Mouse (Mus musculus): ENCODE data around the gene Eci1. TPM values are rescaled to one million over a fixed set of nuclear protein-coding genes. Genes with fewer than 3 reads are reported as not detected.

Eci1 gene
- polyA plus RNA-seq (2014; fragmentation: Illumina TruSeq; extraction: RNeasy Lipid Tissue Mini Kit (QIAGEN cat#74804); ENCODE audit: low read depth, low replicate concordance), result 445 TPM

DNA sequence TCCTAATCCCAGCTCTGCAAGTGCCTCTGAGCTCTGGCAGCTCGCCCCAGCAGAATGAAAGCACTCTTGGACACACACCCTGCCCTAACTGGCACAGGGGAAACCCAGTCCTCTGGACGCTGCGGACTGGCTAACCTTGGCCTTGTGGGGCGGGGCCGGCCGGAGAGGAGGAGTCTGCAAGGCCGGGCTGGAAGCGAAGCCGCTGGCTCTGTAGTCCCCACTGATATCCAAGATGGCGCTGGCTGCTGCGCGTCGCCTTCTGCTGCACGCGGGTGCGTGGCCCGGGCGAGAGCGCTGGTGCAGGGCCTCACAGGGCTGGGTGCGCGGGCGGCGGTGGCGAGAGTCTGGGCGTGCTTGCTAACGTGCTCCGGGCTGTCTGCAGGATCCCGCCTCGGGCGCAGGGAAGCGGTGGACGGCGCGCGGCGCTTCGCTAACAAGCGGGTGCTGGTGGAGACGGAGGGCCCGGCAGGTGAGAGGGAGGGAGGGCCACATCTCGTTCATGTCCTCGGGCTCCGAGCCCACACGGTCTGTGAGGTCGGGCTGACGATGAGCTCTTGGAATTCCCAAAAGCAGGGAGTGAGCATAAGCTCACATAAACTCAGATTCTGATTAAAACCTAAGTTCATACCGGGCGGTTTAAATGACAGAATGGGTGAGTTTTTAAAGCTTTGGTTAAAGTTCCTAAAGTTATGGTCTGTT is at the start of gene Eci1:
TSS of gene Eci1 (plus strand) at position 171 of the 699 bp plus-strand sequence.

DNA sequence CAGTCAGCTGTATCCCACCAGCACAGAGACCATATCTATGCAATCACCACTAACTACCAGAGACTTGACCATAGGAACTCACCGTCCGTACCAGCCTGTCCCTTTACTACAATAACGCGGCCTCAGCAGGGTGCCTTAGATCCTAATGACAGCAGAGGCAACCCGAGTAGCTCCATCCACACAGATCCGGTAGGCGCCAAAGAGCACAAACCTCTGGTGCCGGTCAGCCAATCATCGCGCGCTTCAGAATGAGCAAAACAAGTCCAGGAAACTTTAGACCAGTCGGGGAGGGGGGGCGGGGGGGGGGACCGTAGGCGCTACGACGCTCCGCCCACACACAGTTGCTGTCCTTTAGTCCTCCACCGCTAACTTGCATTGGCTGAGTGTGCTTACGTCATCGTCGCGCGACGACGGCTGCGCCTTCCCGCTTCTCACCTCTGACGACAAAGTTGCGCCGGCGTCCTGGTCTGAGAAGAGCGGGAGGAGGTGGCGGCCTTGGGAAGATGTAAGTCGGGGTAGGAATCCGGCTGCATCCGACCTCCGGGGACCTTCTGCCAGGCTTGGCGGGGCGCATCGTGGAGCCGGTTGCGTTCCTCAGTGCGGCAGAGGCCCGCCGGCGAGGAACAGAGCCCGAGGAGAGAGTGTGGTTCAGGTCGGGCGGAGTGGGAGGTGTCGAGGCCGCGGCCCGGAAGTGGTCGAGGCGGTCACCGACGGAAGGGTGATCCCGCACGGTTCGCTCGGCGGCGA is 12.0 kb upstream of the Eci1 start, which contains the start of gene Rnps1:
TSS of gene Rnps1 (plus strand) at position 336 of the 747 bp plus-strand sequence.

GRCm38 (mm10) chr17:24442632-24443155 is 16.3 kb downstream of the Eci1 start, which contains the start of gene Dnase1l2:
Dnase1l2 (minus strand) TSS chr17:24443105.

DNA sequence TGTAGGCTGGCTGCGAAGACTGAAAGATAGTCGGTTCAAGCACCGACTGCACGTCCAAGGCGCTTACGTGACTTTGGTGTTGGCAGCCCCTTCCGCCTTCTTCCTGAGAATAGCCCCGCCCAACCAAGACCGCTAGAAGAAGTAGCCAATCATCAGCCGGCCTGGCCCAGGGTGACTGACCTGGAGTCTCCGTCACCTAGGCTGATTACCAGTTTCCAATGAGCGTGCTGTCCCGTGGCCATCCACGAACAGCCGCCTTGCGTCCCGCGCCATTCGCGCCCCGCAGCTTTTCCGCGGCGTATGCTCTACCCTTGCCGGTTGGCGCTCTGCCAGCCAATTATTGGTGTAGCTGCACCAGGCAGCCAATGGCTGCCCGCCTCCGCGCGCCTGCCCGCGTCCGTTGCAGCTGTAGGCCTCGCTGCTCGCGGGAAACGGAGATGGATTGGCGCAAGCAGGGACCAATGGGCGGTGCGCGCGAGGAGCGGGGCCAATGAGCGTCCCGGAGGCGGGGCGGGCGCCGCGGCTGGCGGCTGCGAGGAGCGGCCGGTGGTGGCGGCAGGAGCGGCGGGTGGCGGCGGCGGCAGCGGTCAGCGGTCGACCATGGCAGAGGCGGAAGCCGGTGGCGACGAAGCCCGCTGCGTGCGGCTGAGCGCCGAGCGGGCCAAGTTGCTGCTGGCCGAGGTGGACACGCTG is 43.6 kb downstream of the Eci1 start, which contains the start of the genes E4f1 and Pgp:
TSS of gene E4f1 (minus strand) at position 404 of the 693 bp plus-strand sequence.
TSS of gene Pgp (plus strand) at position 483 of the 693 bp plus-strand sequence.

GRCm38 (mm10) chr17:24473612-24474275 is 47.3 kb downstream of the Eci1 start, which contains the start of gene Bricd5:
Bricd5 (plus strand) TSS chr17:24473884.

DNA sequence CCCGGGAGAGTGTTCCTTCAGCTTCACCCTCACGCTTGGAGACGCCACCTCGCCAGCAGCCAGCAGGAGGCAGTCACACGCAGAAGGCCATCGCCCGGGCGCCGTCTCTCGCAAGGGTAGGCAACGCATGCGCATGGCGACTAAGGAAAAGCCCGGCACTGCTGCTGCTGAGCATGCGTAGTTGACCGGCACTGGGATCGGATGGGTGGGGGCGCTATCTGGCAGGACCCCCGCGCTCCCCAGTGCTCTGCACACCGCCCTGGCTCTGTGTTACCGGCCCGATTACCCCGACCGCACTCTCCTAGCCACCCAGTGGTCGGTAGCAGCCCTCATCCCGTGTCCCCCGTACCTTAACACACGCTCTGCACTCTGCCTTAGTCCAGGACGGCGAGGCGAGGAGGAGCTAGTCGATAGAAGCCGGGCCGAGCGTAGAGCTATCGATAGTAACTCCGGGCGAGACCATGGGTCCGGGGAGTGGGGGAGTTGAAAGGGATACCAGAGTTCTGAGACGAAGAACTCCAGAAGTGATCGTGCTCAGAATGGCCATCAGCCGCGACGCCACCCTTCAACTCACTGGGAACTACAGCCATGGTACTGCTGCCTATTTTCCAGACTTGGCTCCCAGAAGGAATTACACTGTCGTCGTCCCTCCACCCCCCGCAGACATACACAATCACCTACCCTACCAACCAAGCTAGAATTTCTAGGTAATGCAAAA is 52.4 kb downstream of the Eci1 start, which contains the start of gene Mlst8:
TSS of gene Mlst8 (minus strand) at position 416 of the 718 bp plus-strand sequence.

DNA sequence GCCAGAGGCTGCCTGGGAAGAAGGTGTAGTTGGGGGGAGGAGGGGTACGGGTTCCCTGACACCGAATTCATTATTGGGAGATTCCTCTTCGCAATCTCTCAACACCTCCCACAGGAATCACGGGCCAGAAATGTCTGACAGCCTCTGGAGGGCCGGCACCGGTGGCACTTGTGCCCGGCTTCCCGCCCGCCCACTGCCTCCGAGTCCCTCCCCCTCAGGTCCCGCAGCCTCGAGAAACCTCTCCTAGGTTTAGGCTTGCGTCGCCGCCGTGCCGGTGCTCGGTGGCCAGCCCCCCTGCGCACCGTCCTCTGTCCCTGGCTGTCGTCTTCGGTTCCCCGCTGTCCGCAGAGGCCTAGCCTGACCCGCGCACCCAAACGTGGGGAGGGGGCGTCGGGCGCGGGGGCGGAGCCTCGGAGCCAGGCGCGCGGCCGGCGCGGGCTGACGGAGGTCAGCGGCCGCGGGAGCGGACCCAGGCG is 61.8 kb downstream of the Eci1 start, which contains the start of gene Caskin1:
TSS of gene Caskin1 (plus strand) at position 416 of the 476 bp plus-strand sequence.

Other genes with a start within 250 kb of the Eci1 start
- gene Tbc1d24, start 221.1 kb upstream of the Eci1 start, polyA plus RNA-seq (2014; fragmentation: Illumina TruSeq; extraction: RNeasy Lipid Tissue Mini Kit (QIAGEN cat#74804); ENCODE audit: low read depth, low replicate concordance), result 10.7 TPM
- 1.2 TPM for gene Ntn3, start 217.1 kb upstream of the Eci1 start, polyA plus RNA-seq (2014; fragmentation: Illumina TruSeq; extraction: RNeasy Lipid Tissue Mini Kit (QIAGEN cat#74804); ENCODE audit: low read depth, low replicate concordance)
- gene Tedc2, start 205.8 kb upstream of the Eci1 start, polyA plus RNA-seq (2014; fragmentation: Illumina TruSeq; extraction: RNeasy Lipid Tissue Mini Kit (QIAGEN cat#74804); ENCODE audit: low read depth, low replicate concordance), result 2.4 TPM
- 0.45 TPM for gene Ccnf, start 175.2 kb upstream of the Eci1 start, polyA plus RNA-seq (2014; fragmentation: Illumina TruSeq; extraction: RNeasy Lipid Tissue Mini Kit (QIAGEN cat#74804); ENCODE audit: low read depth, low replicate concordance)
- gene Abca17, start 75.6 kb upstream of the Eci1 start, polyA plus RNA-seq (2014; fragmentation: Illumina TruSeq; extraction: RNeasy Lipid Tissue Mini Kit (QIAGEN cat#74804); ENCODE audit: low read depth, low replicate concordance), result not detected
- gene Abca3, start 74.7 kb upstream of the Eci1 start, polyA plus RNA-seq (2014; fragmentation: Illumina TruSeq; extraction: RNeasy Lipid Tissue Mini Kit (QIAGEN cat#74804); ENCODE audit: low read depth, low replicate concordance), result 11.2 TPM
- gene Rnps1, start 12.1 kb upstream of the Eci1 start, polyA plus RNA-seq (2014; fragmentation: Illumina TruSeq; extraction: RNeasy Lipid Tissue Mini Kit (QIAGEN cat#74804); ENCODE audit: low read depth, low replicate concordance), result 82.4 TPM
- 3.4 TPM for gene Dnase1l2, start 16.5 kb downstream of the Eci1 start, polyA plus RNA-seq (2014; fragmentation: Illumina TruSeq; extraction: RNeasy Lipid Tissue Mini Kit (QIAGEN cat#74804); ENCODE audit: low read depth, low replicate concordance)
- 21.5 TPM for gene E4f1, start 43.7 kb downstream of the Eci1 start, polyA plus RNA-seq (2014; fragmentation: Illumina TruSeq; extraction: RNeasy Lipid Tissue Mini Kit (QIAGEN cat#74804); ENCODE audit: low read depth, low replicate concordance)
- gene Pgp, start 43.8 kb downstream of the Eci1 start, polyA plus RNA-seq (2014; fragmentation: Illumina TruSeq; extraction: RNeasy Lipid Tissue Mini Kit (QIAGEN cat#74804); ENCODE audit: low read depth, low replicate concordance), result 36.4 TPM
- not detected for gene Bricd5, start 47.2 kb downstream of the Eci1 start, polyA plus RNA-seq (2014; fragmentation: Illumina TruSeq; extraction: RNeasy Lipid Tissue Mini Kit (QIAGEN cat#74804); ENCODE audit: low read depth, low replicate concordance)
- gene Mlst8, start 52.4 kb downstream of the Eci1 start, polyA plus RNA-seq (2014; fragmentation: Illumina TruSeq; extraction: RNeasy Lipid Tissue Mini Kit (QIAGEN cat#74804); ENCODE audit: low read depth, low replicate concordance), result 11.6 TPM
- 0.47 TPM for gene Caskin1, start 62.0 kb downstream of the Eci1 start, polyA plus RNA-seq (2014; fragmentation: Illumina TruSeq; extraction: RNeasy Lipid Tissue Mini Kit (QIAGEN cat#74804); ENCODE audit: low read depth, low replicate concordance)
- 63.9 TPM for gene Traf7, start 101.3 kb downstream of the Eci1 start, polyA plus RNA-seq (2014; fragmentation: Illumina TruSeq; extraction: RNeasy Lipid Tissue Mini Kit (QIAGEN cat#74804); ENCODE audit: low read depth, low replicate concordance)
- not detected for gene Rab26, start 107.6 kb downstream of the Eci1 start, polyA plus RNA-seq (2014; fragmentation: Illumina TruSeq; extraction: RNeasy Lipid Tissue Mini Kit (QIAGEN cat#74804); ENCODE audit: low read depth, low replicate concordance)
- gene Pkd1, start 123.2 kb downstream of the Eci1 start, polyA plus RNA-seq (2014; fragmentation: Illumina TruSeq; extraction: RNeasy Lipid Tissue Mini Kit (QIAGEN cat#74804); ENCODE audit: low read depth, low replicate concordance), result 35.8 TPM
- gene Tsc2, start 206.0 kb downstream of the Eci1 start, polyA plus RNA-seq (2014; fragmentation: Illumina TruSeq; extraction: RNeasy Lipid Tissue Mini Kit (QIAGEN cat#74804); ENCODE audit: low read depth, low replicate concordance), result 99.7 TPM
- 6.4 TPM for gene Nthl1, start 206.0 kb downstream of the Eci1 start, polyA plus RNA-seq (2014; fragmentation: Illumina TruSeq; extraction: RNeasy Lipid Tissue Mini Kit (QIAGEN cat#74804); ENCODE audit: low read depth, low replicate concordance)
- 115 TPM for gene Slc9a3r2, start 223.7 kb downstream of the Eci1 start, polyA plus RNA-seq (2014; fragmentation: Illumina TruSeq; extraction: RNeasy Lipid Tissue Mini Kit (QIAGEN cat#74804); ENCODE audit: low read depth, low replicate concordance)
- gene Npw, start 231.8 kb downstream of the Eci1 start, polyA plus RNA-seq (2014; fragmentation: Illumina TruSeq; extraction: RNeasy Lipid Tissue Mini Kit (QIAGEN cat#74804); ENCODE audit: low read depth, low replicate concordance), result not detected
- gene Zfp598, start 243.0 kb downstream of the Eci1 start, polyA plus RNA-seq (2014; fragmentation: Illumina TruSeq; extraction: RNeasy Lipid Tissue Mini Kit (QIAGEN cat#74804); ENCODE audit: low read depth, low replicate concordance), result 18.8 TPM